Mouse (Mus musculus): ENCODE data around the gene Fbp1.

The Fbp1 gene

GRCm38 (mm10) chr13:62883925-62884324 is 4.2 kb downstream of the Fbp1 start:
- DNase-seq (ENCODE audit: low read depth), result no peak

DNA sequence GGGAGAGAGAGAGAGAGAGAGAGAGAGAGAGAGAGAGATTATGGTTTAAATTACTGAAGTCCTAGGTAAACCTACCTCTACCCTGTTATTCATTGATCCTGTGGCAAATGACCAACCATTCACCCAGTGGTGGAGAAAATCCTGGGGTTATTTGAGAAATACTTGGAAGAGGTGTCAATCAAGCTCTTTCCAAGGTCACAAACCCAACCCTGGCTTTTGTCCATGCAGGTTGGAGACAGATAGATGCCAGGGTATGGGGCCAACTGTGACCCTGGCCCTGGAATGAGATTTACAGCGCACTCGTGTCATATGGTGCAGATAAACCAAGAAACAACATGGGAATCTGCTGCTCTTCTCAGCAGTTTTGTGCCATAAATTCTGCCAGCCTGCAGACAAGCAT is 4.6 kb downstream of the Fbp1 start:
- no peak for DNase-seq (ENCODE audit: low read depth)

GRCm38 (mm10) chr13:62882856-62883255 is 5.2 kb downstream of the Fbp1 start:
- no peak for DNase-seq (ENCODE audit: low read depth)

- no peak for DNase-seq (ENCODE audit: low read depth)
These were observed 6.7 kb downstream of the Fbp1 start for GRCm38 (mm10) chr13:62881336-62881735.

DNA sequence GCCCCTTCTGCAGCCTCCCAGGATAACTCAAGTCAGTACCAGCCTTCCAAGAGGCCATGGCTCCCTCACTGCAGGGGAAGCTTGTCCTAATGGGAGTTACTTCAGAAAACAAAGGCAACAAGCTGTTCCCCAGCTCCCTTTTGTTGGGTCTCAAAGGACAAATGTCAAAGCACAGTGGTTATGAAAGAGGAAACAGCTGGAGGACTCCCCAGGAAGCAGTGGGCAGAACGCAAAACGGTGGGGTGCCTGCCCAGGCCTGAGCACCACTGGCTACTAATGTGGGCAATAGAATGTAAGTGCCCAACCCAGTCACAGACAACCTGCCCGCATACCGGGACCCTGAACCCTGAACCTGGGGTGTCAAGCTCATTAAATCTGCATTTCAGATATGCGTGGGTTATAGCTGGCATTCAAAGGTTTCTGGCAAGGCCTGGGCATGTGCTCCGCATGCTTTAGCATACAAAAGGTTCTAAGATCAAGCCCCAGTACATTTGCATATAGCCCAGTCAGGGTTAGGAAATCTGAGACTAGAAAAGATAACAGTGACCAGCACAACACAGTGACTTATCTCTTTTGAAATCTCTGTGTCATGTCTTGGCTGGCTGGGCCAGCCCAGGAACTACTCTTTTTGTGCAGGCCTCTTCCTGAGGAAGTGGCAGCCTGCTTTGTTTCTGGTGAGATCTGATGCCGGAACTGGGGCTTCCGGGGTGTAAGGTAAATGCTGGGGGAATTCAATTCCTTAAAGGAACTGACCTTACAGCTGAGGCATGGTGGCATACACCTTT is 8.1 kb downstream of the Fbp1 start:
- peak; percentile 78 for DNase-seq (ENCODE audit: low read depth)

GRCm38 (mm10) chr13:62879411-62879810 is 8.7 kb downstream of the Fbp1 start:
- DNase-seq (ENCODE audit: low read depth), result no peak

DNA sequence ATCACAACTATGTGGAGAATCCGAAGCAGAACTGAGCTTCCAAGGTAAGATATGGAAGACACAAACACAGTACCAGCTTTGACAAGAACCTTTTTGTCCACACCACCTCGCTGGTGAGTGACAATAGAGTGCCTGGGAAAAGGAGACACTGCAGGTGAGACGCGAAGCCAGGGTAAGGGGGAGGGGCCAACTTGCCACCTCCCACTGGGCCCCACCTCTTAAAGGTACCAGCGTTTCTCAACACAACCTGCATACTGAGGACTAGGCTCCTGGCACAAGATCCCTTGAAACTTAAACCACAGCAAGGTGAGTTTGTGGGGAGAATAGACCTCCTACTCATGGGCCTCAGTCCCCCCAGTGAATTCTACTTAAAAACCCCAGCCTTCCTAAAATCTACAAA is 10.8 kb downstream of the Fbp1 start:
- no peak for DNase-seq (ENCODE audit: low read depth)

DNA sequence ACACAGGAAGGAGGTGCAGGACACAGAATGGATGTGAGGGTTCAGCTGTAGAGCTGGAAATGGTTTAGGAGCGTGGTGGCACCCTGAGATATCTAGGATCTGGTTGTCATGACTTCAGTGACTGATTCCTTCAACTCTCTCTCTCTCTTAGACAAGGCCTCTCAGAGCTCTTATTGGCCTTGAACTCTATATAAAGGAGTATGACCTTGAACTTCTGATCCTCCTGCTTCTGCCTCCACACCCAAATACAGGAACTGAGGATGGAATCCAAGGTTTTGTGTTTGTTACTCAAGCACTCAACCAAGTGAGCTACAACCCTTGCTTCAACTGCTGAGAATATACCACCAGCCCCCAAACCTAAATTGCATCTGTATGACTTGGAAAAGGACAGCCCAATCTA is 12.0 kb downstream of the Fbp1 start:
- DNase-seq (ENCODE audit: low read depth), result no peak

- no peak for DNase-seq (ENCODE audit: low read depth)
These were observed 15.8 kb downstream of the Fbp1 start for GRCm38 (mm10) chr13:62872252-62872651.

DNA sequence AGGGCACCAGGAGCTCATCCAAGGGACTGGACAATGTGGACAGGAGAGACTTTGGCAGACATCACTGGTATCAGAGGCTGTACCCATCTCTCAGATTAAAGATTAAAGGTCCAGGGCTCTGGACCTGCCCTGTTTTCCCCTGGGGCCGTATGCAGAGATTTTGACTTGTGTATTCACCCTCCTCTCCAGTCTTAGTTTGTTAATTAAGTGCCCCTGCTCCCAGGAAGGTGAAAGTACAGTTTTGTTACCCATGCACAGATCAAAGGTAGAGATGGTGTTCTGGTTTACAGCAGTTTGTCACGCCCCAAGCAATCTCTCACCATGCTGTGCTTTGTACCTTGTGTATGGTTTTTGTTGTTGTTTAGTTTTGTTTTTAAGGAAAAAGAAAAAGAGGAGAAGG is 17.5 kb downstream of the Fbp1 start:
- no peak for DNase-seq (ENCODE audit: low read depth)

- DNase-seq (ENCODE audit: low read depth), result no peak
These were observed 21.3 kb downstream of the Fbp1 start for GRCm38 (mm10) chr13:62866817-62867216.

- no peak for DNase-seq (ENCODE audit: low read depth)
These were observed 22.3 kb downstream of the Fbp1 start for GRCm38 (mm10) chr13:62865651-62866315.

GRCm38 (mm10) chr13:62863771-62864170 is 24.3 kb downstream of the Fbp1 start:
- DNase-seq (ENCODE audit: low read depth), result no peak

DNA sequence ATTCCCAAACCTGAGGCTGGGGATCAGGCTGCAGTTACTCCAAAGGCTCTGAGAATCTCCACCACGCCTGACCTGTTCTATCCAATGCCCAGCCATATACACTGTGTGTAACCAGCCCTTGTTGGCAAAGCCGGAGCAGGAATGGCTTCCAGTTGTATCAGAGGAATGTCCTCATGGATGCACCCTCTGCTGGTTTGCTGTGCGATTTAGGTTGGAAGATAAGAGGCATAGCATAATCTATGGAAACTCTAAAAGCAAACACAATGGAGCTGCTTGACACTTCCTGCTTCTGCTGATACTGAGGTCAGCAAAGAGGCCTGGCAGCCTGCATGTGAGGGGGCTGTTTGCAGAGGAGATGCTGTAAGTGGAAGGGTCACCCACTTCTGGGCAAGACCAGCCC is 25.2 kb downstream of the Fbp1 start:
- no peak for DNase-seq (ENCODE audit: low read depth)

DNA sequence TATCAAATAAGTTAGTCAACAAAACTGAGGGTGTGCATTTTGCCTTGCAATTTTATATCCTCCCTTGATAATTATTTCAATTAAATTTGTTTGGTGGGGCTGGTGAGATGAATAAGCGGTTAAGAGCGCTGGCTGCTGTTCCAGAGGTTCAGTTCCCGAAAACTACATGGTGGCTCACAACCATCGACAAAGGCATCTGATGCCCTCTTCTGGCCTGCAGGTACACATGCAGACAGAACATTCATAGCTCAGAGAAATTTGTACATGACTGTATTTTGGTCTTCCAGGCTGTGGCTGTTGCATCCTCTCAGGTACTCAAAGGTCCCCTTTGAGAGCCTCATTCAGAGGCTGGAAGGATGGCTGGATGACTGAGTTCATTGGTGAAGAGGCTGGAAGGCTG is 28.0 kb downstream of the Fbp1 start:
- DNase-seq (ENCODE audit: low read depth), result peak; percentile 9

DNA sequence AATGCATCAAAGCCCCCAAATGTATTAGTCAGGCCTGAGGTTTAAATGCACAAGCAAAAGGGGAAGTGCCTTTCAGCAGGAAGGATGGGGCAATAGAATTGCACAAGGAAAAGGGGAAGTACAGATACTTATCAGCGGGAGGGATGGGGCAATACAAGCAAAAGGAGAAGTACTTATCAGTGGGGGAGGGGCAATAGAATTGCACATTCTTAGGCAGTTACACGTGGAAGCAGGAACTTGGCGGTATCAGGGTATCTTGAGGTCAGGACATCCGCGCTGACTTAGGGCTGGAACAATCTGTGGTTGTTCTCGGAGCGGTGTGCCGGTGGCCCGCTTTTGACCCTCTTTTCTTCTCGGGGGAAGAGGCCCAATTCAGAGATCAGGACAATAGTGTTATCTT is 28.8 kb downstream of the Fbp1 start:
- peak; percentile 22 for DNase-seq (ENCODE audit: low read depth)

DNA sequence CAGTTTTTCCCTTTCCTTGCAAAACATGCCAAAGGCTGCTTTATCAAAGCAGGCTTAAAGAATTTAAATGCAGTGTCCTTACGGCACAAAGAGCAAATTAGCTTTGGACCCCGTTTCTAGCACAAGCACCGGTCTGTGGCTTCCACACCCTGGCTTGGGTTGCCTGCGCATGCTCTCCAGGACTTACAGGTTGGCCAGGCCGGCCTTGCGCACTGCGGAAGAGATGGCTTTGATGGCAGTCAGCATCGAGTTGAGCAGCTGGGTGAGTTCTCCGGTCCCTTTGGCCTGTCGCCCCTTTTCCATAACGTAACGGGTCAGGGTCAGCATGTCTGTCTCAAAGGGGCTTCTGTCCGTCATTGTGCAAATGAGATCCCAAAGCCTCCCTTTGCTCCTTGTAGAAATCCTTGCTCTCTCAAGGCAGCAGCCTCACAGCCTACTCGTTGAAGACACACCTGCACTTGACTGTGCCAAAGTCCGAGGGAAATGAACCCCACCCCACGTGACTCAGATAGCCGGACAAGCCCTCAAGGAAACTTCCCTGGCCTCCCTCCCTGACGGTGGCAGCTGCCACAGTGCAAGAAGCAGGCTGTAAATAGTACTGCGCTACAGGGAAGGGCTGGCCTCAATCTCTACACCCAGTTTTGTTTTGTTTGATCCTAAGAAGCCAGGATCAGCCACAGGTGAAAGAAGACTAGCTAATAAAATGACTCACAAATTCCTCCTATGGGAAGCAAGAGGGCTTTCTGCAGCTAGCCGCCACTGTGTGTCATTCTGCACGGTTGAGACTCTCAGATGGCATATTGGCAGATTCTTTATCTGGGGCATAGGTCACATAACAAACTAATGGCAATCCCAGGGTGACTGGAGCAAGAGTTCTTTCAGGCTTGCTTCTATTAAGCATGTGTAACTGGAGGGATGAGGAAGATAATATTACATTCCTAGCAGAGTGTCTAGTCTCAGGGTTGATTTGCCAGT is 29.9 kb downstream of the Fbp1 start, which contains the start of gene Fbp2:
Gene Fbp2, minus strand, starts transcription at position 482 of the 975 bp plus-strand sequence.
- no peak for DNase-seq (ENCODE audit: low read depth)

DNA sequence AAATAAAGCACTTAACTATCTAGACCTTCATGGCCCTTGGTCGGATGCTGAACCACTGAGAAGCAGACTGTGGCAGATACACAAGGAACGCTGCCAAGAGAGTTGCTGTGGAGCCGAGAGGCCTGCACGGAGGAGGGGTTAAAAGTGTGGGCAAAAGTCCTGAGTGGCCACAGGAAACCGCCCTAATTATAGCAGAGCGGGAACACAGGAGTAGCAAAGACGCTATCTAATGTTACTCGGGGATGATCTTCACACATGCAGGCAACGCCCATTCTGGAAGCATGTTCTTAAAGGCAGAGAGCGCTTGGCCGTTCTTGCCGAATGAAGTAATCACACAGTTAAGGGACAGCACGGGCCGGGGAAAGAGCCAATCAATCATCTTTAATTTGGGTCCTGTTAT is 31.2 kb downstream of the Fbp1 start:
- no peak for DNase-seq (ENCODE audit: low read depth)

DNA sequence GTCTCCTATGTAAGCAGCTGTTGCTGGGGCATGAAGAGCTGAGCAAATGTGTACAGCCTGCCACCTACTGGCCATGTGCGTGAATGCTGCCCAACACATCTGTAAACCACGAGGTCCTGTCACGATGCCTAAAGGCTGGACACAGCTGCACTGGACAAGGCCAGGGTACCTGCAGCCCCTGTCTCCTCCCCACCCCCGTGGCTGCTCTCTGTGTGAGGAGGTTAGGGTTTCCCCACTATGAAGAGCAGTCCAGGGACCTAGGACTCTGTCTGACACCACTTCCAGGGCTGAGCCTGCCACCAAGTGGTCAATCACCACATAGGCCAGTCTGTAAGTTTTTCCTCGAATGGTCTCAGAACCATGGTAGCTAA is 31.8 kb downstream of the Fbp1 start:
- DNase-seq (ENCODE audit: low read depth), result peak; percentile 91

DNA sequence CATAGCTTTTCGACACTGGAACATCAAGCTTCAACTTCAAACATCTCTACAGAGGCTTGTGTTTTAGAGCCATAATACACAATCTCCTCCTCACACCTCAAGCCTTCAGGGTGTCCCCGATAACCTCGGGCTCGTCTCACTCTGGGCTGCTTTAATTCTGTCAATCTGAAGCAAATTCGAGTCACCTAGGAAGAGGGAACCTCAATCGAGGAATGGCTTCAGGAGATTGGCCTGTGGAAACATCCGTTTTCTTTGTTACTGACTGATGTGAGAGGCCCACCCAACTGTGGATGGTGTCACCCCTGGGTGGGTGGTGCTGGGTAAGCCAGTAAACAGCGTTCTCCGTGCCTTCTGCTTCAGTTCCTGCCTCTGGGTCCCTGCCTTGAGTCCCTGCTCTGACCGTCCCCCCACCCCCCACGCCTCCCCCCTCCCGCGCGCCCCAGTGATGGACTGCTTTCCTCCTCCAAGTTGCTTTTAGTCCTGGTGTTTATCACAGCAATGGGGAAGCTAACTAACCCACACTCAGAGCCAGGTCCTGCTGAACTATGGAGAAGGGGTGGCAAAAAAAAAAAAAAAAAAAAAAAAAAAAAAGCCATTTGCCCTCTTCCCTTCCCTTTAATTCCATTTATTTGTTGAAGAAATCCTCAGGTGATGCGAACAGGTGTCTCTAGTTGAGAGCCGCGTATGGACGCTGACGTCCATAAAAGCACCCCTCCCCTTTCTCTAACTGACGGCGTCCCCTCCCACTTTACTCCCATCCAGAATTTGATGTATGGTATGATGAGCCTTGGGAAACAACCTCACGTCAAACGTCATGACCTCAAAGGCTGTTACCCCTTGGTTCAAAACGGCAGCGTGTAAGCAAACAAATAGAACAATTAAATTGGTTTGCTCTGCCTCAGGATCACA is 32.4 kb downstream of the Fbp1 start:
- peak; percentile 17 for DNase-seq (ENCODE audit: low read depth)

GRCm38 (mm10) chr13:62854666-62855065 is 33.4 kb downstream of the Fbp1 start:
- peak; percentile 76 for DNase-seq (ENCODE audit: low read depth)
